Mouse (Mus musculus) megakaryocyte progenitor cell, adult 5-6 weeks (primary cell): ENCODE data around the gene Dlgap1. TPM values are rescaled to one million over a fixed set of nuclear protein-coding genes. Genes with fewer than 3 reads are reported as not detected.
A peak's percentile ranks its signal among the peaks of the same experiment; 100 is the strongest.

Experiments used
- ATAC-seq: replicated peaks from 2 replicates; pipeline ENCODE4 v1.8.0; 2016; ENCODE audit warnings: mild to moderate bottlenecking, moderate TSS enrichment, inconsistent platforms; ENCODE audit not compliant: poor library complexity
- total RNA-seq, 2 experiments: library from RNA; stranded (forward) in 1 of 2; stranded (reverse) in 1 of 2; fragments of 157-497, 149-512 nt in 1 of 2; fragments of 200-1000 nt in 1 of 2; gene quantifications; 2 replicates each; pipeline versions ENCODE4 v1.2.3 to v1.2.4; 2015 to 2017

Dlgap1 gene
- total RNA-seq (2015) (not detected in 2 replicates), total RNA-seq (2017) (not detected in 2 replicates)

GRCm38 (mm10) chr17:69969021-69969815, at the start of gene Dlgap1:
Dlgap1 (plus strand) TSS chr17:69969073.
- ATAC-seq: peak; percentile 72

GRCm38 (mm10) chr17:69954936-69955335, 13.9 kb upstream of the Dlgap1 start:
- ATAC-seq: no peak

DNA sequence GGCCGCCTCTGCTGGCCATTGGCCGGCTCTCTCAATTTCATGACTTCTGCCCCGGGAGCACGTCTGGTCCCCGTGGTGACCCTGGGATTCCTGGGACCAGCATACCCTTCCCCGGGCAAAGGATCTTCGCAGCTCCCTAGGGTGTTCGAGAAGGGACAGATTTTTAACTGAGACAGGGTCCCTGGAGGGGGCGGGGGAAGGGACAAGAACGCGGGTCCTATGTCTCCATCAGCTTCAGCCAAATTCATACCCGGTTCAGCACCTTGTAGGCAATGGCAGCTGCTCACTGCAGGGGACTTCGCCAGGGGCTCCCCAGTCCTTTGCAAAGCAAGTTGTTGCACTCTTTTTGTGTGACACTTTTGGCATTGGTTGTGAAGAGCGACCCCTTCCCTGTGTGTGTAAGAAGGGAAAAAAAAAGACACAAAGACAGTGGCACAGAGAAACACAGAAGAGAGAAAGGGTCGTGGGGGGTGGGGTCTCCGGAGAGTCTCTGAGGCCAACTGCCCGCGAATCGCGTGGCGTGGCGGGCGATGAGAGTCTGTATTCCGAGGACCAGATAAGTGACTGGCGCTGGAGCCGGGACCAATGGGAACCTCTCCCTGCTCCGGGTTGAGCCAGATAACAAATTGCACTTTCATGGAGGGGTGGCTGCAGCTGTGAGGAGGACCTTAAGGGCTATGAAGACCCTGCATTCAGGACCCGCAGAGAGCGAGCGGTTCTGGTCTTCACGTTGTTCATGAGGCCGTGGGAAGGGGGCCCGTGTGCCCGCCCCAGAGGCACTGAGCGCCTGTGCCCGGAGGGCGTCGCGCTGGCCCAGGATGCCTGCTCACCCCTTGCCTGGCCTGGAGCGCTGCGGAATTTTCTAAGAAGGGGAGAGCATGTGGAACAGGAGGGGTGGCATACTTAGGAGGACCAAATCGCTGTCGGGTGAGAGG, 1.2 kb downstream of the Dlgap1 start:
- no peak for ATAC-seq

- no peak for ATAC-seq
Measured at GRCm38 (mm10) chr17:69973081-69973480, 4.2 kb downstream of the Dlgap1 start.

GRCm38 (mm10) chr17:69973991-69974390, 5.1 kb downstream of the Dlgap1 start:
- ATAC-seq: no peak

GRCm38 (mm10) chr17:69982236-69982923, 13.5 kb downstream of the Dlgap1 start:
- ATAC-seq: no peak

DNA sequence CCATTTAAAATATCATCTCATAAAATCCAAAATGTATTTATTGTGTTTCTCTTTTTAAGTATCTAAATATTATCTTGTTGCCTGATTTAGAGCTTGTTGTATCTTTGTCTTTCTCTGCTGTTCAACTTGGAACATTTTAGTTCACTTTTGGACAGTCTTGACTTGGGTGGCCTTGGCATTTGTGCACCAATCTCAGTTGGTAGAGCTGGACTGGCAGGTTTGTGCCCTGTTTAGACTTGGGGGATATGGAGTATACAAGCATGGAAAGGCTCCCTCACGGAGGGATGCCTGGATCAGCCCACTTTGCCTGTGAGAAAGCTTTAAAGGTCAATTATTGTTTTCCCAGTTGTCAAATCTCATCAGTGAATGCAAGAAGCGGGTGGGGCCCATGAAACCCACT, 27.5 kb downstream of the Dlgap1 start:
- no peak for ATAC-seq

DNA sequence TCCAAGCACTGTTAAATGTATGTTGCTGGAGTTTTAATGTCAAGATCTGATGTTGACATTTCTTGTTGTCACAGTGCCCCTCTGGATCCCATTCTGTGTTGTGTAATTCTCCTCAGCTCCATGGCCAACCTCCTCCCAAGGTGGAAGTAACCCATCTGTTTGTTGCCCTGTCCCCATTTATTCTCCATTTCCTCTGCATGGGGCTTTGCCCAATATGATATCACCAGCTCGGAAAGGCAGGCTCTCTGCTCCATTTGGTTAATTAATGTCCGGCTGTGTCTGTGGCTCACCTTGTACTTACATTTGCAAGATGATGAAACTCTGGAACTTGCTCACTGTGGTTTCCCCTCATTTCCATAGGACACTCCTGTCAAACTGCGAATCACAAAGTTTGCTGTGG, 33.2 kb downstream of the Dlgap1 start:
- no peak for ATAC-seq

DNA sequence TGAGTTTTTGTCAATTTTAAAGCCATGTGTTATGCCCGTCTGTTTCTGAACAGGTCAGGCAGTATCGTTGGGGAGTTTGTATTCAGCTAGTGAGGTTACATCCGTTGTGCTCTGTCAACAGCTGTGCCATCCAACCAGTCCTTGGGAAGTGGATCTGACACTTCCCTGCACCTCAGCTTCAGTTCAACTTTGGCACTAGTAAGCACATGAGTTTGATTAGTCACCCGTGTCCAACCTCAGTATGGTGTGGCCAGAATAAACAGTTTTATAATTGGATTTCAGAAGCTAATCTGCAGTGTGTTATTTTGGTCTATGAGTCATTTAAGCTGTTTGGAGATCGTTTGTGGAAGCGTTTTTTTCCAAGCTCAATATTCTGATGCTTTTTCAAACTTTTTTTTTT, 35.8 kb downstream of the Dlgap1 start:
- no peak for ATAC-seq

GRCm38 (mm10) chr17:70007607-70008006, 38.7 kb downstream of the Dlgap1 start:
- no peak for ATAC-seq

DNA sequence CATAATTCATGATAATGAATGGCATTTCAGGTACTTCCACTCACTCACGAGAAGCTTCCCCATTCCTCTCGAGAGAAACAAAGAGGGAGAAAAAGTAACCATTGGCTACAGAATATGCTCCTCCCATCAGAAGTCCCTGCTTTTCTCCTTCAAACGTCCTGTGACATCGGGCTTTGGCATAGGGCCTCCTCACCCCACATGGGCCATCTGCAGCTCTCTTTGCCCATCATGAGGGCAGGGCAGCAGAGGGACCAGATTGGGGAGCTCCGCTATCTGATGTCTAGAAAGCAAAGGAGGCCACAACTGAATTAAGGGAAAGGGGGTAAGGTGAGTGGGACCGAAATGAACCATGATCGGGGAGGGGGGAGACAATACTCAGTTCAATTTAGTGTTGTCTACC, 47.6 kb downstream of the Dlgap1 start:
- no peak for ATAC-seq

GRCm38 (mm10) chr17:70020376-70020775, 51.5 kb downstream of the Dlgap1 start:
- no peak for ATAC-seq

- ATAC-seq: no peak
Measured at GRCm38 (mm10) chr17:70022618-70023017, 53.7 kb downstream of the Dlgap1 start.

DNA sequence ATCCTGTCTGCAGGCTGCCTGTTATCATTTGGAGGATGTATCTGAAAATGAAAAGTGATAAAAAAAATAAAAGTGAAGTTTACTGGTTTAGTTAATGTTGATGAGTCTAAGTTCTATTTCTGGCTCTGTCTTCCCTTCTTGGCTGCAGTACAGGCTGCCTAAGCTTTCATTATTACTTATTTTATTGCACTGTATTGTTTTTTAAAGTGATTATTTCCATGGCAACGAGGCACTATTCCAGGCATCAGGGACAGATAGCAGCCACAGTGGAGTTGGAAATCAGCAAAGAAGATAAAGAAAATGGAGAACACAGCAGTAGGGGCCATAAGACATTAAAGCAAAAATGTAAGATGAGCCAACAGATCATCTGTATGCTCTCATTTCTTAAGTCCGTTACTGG, 66.0 kb downstream of the Dlgap1 start:
- ATAC-seq: no peak

DNA sequence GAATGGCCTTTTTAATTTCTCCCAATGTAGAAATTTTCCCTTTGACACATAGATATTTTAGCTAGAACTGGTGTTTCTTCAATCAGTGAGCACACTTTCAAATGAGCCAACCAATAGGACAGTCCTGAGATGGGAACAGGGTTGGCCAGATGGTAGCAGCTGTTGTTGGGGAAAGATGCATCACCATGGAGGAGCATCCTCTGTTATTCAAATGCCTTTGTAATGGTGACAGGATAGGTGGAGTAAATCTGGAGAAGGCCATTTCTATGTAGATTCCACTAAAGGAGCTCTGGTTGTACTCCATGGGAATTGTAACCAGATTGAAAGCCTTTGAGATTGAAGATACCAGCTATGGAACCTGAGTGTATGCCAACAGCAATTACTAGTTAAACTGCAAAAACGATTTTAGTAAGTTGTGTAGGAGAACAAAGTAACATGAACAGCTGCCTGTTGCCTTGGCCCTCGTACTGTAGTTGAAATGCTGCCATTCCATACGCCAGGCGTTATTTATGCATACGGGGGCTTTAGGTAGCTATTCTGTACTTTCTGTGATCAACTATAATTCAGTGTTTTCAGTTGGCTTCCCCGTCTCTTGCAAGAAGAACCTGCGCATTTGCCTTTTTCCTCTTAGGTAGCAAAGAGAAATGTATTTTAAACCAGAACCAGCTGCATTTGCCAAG, 72.0 kb downstream of the Dlgap1 start:
- ATAC-seq: no peak

DNA sequence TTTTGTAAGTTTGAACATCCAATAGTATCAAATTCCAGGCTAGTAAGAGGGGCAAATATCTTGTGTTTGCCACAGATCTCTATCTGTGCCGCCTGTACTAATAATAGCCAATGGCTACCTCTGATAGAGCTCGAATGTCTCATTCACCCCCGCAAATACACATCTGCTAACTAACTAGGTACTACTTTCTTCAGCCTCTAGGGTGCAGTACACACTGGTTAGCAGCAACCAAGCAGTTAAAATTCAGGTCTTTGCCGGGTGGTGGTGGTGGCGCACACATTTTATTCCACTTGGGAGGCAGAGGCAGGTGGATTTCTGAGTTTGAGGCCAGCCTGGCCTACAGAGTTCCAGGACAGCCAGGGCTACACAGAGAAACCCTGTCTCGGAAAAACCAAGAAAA, 99.4 kb downstream of the Dlgap1 start:
- no peak for ATAC-seq

DNA sequence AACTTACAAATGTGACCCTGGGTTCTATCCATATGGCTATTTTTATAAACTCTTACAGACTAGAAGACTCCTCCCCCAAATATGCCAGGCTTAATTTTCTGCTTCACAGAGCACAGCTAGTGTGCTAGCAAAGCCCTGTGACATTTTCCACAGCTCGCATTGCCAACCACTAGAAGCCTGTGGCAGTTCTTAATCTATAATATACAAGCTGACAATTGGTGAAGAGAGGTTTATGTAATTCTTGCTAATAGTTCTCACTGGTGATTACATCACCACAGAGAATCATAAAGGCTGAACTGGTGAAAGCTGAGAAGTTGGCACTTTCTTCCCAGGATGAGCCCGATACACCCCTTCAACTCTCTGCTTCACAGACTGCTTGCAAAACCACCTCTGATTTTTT, 103.2 kb downstream of the Dlgap1 start:
- no peak for ATAC-seq

GRCm38 (mm10) chr17:70088220-70088619, 119.3 kb downstream of the Dlgap1 start:
- no peak for ATAC-seq

- ATAC-seq: no peak
Measured at GRCm38 (mm10) chr17:70090737-70091136, 121.9 kb downstream of the Dlgap1 start.

DNA sequence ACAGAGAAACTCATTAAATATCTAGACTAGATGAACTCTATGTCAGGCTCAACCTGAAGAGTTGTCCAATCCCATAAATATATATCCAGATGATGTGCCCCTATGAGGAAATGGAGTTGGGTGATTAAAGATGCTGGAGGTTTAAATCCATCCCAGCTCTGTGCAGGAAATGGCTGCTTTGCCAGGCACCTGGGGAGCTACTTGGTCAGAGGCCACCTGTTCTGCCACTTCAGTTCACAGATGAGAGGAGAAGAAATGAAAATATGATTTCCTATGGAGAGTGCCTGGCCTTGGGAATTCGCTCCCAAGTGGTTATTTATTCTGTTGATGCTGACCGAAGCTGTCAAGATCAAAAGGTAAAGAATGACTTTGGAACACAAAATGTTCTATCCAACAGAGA, 160.3 kb downstream of the Dlgap1 start:
- no peak for ATAC-seq

DNA sequence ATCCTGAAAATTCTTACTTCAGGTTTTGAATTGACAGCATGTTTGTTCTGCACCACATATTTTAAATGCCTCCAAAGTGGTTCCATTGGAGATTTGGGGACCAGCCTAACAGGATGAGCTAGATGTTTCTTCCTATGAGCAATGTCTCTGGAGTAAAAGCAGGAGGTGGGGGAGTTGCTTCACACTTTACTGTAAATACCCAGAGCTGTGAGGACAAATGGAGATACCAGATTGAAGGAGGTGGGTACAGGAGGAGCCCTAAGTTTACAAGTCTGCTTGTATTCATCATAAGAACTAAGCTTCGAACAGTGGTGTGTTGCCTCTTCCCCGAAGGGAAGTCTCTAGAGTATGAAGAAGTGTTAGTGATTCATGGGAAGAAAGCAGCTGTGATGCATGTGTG, 201.0 kb downstream of the Dlgap1 start:
- no peak for ATAC-seq
